In genomic region chr11:20761984-20762383, GRCm38 (mm10) we compare ENCODE assay signal across 6 mouse cellular contexts. TPM values are rescaled to one million over a fixed set of nuclear protein-coding genes. Genes with fewer than 3 reads are reported as not detected.
DNase-seq lines count a peak whose midpoint lies in the region; ATAC-seq and TF ChIP-seq lines count a peak whose summit lies in the region.
"Not testable (repeated sequence)": the region's sequence is repeated elsewhere in the genome, so short reads cannot be mapped to it uniquely, and the experiment has no call there.

No protein-coding gene starts in this region.

- WGBS in spleen, adult 2 months = 32% methylated on average over 10 of the region's 10 CpGs

- not testable (repeated sequence) for H3K27me3 ChIP-seq in MEL (ENCODE audit: control insufficient read depth in 1 of 2, insufficient read depth in 2 of 2, low read length in 2 of 2); spleen, adult 2 months (ENCODE audit: control insufficient read depth, insufficient read depth, low read length)

- not testable (repeated sequence) for TF ChIP-seq POLR2A in MEL (IDR thresholded peaks at IDR 0.05; ENCODE audit: control insufficient read depth in 1 of 2, insufficient read depth in 1 of 2, low read depth in 1 of 2, low read length in 2 of 2, poor library complexity in 1 of 2); spleen, adult 2 months (IDR thresholded peaks at IDR 0.05; ENCODE audit: low read depth, low read length)

- H3K9me3 ChIP-seq in MEL (replicated peaks; ENCODE audit: insufficient read depth, low read length) = not testable (repeated sequence)

- H3K4me3 ChIP-seq in MEL (ENCODE audit: control insufficient read depth in 1 of 2, insufficient read depth in 1 of 2, low read depth in 2 of 2, low read length in 2 of 2); spleen, adult 2 months (ENCODE audit: extremely low read depth, insufficient read depth, insufficient read length): not testable (repeated sequence)

- not testable (repeated sequence) for TF ChIP-seq EP300 in MEL (IDR thresholded peaks at IDR 0.05; ENCODE audit: low read depth in 1 of 2, low read length in 2 of 2)

- not testable (repeated sequence) for H3K9ac ChIP-seq in MEL (ENCODE audit: control insufficient read depth, low read depth, low read length, poor library complexity, severe bottlenecking)

- ATAC-seq in common myeloid progenitor, adult 5-6 weeks (replicated peaks; ENCODE audit: low read depth, poor library complexity, severe bottlenecking) = 0 out of 2 replicates have a peak, but pooled peaks have one; percentile 62
- ATAC-seq in megakaryocyte, adult 5-6 weeks (ENCODE audit: poor library complexity, severe bottlenecking) = peak; percentile 81

- H3K27ac ChIP-seq in MEL (ENCODE audit: control insufficient read depth, low read depth, low read length); spleen, adult 2 months (ENCODE audit: insufficient read depth, low read length): not testable (repeated sequence)

- not testable (repeated sequence) for H3K79me2 ChIP-seq in MEL (ENCODE audit: control insufficient read depth, insufficient read depth, low read length, poor library complexity)

- TF ChIP-seq CTCF in MEL (IDR thresholded peaks at IDR 0.05 in 2 of 3, conservative IDR thresholded peaks at IDR 0.05 in 1 of 3; ENCODE audit: control insufficient read depth in 1 of 3, insufficient read depth in 1 of 3, low read depth in 2 of 3, low read length in 3 of 3, poor library complexity in 1 of 3, severe bottlenecking in 1 of 3); spleen, adult 2 months (IDR thresholded peaks at IDR 0.05; ENCODE audit: extremely low read depth, insufficient read depth, insufficient read length, insufficient replicate concordance): not testable (repeated sequence)

- DNase-seq in A20 (ENCODE audit: low read depth, low spot score) (peak; percentile 5), MEL (ENCODE audit: low read depth, low spot score) (peak; percentile 54)
- DNase-seq in heart, adult 11 months = peak; percentile 80
- DNase-seq in spleen, adult 2 months (ENCODE audit: low read depth in 1 of 2, low spot score in 2 of 2) = peak; percentile 4 to 5

- H3K36me3 ChIP-seq in MEL (ENCODE audit: control insufficient read depth in 1 of 2, insufficient read depth in 2 of 2, low read length in 2 of 2); spleen, adult 2 months (ENCODE audit: control insufficient read depth, insufficient read depth, low read length): not testable (repeated sequence)

- not testable (repeated sequence) for H3K4me1 ChIP-seq in MEL (ENCODE audit: control insufficient read depth in 1 of 2, insufficient read depth in 2 of 2, low read length in 2 of 2); spleen, adult 2 months (ENCODE audit: control insufficient read depth, insufficient read depth, insufficient read length)

- not testable (repeated sequence) for TF ChIP-seq RAD21 in MEL (IDR thresholded peaks at IDR 0.05; ENCODE audit: low read depth, low read length)

RNA-seq across cellular contexts. Expression of gene Aftph, which starts 20.6 kb away (rescaled TPM):
- 38.1 and 43.6 TPM in 2 replicates for total RNA-seq in MEL (2012; rRNA removed)
- polyA plus RNA-seq in MEL (2012; ENCODE audit: insufficient read depth in 1 of 2, insufficient read length in 2 of 2, low read depth in 1 of 2, low replicate concordance in 2 of 2, missing spikeins in 1 of 2) = 10 to 100 TPM; 38.1 to 47.2 TPM
- total RNA-seq in common myeloid progenitor, adult 5-6 weeks (2017) = 60.1 and 65.0 TPM in 2 replicates
- 68.2 and 74.4 TPM in 2 replicates for total RNA-seq in megakaryocyte, adult 5-6 weeks (2015)
- total RNA-seq in megakaryocyte, adult 5-6 weeks (2017) = 61.9 and 67.4 TPM in 2 replicates
- 31.0 and 37.3 TPM in 2 replicates for polyA plus RNA-seq in spleen, adult 2 months (2012; rRNA removed)

Comparison
In these comparisons a context has a peak if more than half of its experiments do, and no peak if none do; other contexts are left out.
1. DNase-seq: peak in every context shown above with its lines; median percentile 80 in heart, adult 11 months; 54 in MEL; 5 in A20; 4 in spleen, adult 2 months.